Mouse (Mus musculus): ENCODE data around the gene Tmem222.

The Tmem222 gene

DNA sequence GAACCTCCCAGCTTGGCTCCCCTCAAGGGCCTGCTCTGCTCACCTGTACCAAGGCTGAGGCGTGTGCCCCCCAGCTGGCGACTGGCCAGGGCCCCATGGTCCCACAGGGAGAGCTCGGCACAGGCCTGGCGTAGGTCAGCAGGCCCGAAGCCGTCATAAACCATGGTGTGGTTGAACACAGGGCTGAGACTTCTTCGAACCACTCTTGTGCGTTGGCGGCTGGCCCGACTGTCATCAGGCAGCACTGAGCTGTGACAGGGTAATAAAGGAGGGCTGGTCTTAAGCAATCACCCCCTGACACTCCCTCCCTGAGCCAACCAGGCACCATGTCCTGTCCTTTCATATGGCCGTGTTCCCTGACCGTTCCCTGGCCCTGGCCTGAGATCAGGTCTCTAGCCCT lies 24.2 kb downstream of the Tmem222 start:
- in situ Hi-C loops (cut with MboI, MseI) = no loop called here

DNA sequence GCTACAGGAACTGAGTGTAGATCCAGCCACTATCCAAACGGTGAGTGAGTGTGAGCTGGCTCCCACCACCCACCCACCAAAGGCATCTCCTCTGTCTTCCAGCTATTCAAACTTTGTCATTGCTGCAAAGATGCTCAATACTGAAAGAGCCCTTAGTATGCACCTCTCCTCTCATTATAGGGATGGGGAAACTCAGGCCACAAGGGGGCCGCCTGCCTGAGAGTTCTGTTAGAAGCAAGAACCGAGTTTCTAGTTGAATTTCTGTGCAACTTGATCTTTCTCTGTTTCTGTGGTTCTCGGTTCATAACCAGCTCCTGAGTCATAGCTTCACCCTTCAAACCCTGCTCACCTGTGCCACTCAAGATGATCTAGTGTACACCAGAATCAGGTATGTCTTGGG lies 25.5 kb downstream of the Tmem222 start:
- in situ Hi-C loops (cut with MboI, MseI) = no loop called here

- in situ Hi-C loops (cut with MboI, MseI) = no loop called here
Observed at GRCm38 (mm10) chr4:133251214-133251613, 26.4 kb downstream of the Tmem222 start.

- in situ Hi-C loops (cut with MboI, MseI) = no loop called here
Observed at GRCm38 (mm10) chr4:133250609-133251008, 27.0 kb downstream of the Tmem222 start.

DNA sequence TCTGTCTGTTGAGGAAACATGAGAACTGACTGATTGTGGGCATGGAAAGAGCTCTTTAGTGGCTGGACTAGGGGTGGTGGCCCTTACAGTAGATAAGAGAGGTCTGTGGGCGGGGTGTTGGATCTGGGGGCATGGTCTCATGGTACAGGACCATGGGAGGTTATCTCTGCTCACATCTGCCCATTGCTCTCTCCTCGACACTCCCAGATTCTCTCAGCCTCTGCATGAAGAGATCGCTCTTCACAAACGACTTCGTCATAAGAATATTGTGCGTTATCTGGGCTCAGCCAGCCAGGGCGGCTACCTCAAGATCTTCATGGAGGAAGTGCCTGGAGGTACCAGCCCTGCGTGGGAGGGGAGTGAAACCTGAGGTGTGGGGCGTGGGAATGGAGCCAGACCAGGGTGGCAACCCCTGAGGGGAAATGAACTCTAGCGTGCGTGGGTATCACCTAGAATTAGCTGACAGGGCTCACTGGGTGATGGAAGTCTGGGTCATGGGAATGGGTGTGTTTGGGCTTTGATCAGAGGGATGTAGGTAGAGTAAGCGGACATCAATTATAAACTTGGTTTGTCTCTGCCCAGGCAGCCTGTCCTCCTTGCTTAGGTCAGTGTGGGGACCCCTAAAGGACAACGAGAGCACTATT lies 29.7 kb downstream of the Tmem222 start:
- in situ Hi-C loops (cut with MboI, MseI) = no loop called here

DNA sequence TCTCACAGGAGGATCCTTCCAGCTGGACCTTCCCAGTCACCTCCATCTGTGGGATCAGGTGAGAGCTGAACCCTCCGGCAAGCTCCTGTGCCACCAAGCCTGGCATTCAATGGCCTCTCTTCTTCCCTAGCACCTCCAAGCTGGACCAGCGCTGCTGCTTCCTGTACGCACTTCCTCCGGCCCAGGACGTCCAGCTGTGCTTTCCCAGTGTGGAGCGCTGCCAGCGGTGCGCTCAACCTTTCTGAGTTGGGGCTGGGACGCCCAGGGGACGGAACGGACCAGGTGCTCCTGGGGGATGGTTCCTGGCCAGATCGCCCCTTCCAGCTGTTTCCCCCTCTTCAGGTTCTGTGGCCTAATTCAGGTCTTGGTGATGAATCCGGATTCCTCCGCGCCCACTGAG lies 30.5 kb downstream of the Tmem222 start:
- in situ Hi-C loops (cut with MboI, MseI) = no loop called here

- in situ Hi-C loops (cut with MboI, MseI) = no loop called here
Observed at GRCm38 (mm10) chr4:133244289-133244688, 33.3 kb downstream of the Tmem222 start.

DNA sequence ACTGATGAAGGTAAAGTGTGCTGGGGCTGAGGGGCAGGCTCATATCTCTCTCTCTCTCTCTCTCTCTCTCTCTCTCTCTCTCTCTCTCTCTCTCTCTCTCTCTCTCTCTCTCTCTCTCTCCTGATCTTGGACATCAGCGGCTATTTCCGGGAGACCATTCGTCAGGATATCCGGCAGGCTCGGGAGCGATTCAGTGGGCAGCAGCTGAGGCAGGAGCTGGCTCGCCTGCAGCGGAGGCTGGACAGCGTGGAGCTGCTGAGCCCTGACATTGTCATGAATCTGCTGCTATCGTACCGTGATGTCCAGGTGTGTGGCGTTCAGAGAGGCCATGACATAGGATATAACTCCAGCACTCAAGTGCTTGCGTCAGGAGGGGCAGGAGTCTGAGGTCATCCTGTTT lies 34.1 kb downstream of the Tmem222 start:
- in situ Hi-C loops (cut with MboI, MseI) = no loop called here

DNA sequence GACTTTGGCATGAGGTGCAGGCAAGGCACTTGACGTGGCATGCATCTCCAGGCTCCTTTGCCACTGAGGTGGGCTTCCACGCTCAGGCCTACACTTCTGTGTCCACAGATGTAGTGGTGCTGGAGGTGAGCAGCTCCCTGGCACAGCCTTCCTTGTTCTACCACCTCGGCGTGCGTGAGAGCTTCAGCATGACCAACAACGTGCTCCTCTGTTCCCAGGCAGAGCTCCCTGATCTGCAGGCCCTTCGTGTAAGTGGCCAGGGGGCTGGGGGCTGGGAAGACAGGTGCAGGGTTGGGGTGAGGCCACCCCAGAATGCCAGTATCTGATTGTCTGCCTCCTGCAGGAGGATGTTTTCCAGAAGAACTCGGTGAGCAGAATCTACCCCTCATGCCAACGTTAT lies 34.9 kb downstream of the Tmem222 start:
- in situ Hi-C loops (cut with MboI, MseI) = no loop called here

GRCm38 (mm10) chr4:133241910-133242309 lies 35.7 kb downstream of the Tmem222 start:
- in situ Hi-C loops (cut with MboI, MseI) = no loop called here

DNA sequence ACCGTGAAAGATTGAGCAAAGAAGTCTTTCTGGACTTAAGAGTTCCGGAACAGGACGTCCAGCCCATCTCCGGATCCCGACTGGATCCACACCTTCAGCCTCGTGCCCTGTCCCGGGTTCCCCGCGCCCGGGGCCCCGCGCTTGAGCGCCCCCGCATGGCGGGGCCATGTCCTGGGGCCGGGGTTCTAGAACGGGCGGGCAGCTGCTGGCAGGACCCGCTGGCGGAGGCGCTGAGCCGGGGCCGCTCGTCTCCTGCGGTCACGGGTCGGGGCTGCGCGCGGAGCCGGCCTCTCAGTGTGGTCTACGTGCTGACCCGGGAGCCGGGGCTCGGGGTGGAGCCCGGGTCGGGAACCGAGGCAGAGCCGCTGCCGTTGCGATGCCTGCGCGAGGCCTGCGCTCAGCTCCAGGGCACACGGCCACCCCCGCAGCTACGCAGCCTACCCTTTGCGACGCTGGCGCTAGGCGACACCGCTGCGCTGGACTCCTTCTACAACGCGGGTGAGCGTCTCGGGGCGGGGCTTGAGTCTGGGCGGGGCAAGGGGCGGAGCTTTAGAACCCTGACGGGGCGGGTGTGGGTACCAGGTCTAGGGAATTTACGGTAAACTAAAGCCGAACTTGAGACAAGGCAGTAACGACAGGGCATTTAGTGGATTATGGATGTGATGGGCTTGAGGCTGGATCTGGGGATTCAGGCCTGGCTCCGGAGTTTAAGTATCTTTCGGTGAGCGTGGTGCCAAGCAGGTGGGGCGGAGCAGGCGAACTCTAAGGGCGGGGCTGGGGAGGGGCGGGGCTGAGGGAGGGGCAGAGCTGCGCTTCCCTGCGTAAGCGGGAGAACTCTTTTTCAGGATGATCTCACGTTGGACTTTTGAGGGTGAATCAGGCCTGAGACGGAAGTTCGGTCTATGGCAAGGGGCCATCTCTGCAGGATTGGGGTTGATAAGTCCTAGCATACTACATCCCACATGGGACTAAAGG lies 36.4 kb downstream of the Tmem222 start:
- in situ Hi-C loops (cut with MboI, MseI) = no loop called here

GRCm38 (mm10) chr4:133240490-133240921 lies 37.1 kb downstream of the Tmem222 start, which contains the start of gene Map3k6:
TSS of gene Map3k6 (plus strand) at chr4:133240818.
- in situ Hi-C loops (cut with MboI, MseI) = no loop called here

- in situ Hi-C loops (cut with MboI, MseI) = no loop called here
Observed at GRCm38 (mm10) chr4:133237911-133238310, 39.7 kb downstream of the Tmem222 start.

GRCm38 (mm10) chr4:133235415-133235814 lies 42.2 kb downstream of the Tmem222 start:
- in situ Hi-C loops (cut with MboI, MseI) = no loop called here

GRCm38 (mm10) chr4:133234771-133235170 lies 42.8 kb downstream of the Tmem222 start:
- in situ Hi-C loops (cut with MboI, MseI) = no loop called here

DNA sequence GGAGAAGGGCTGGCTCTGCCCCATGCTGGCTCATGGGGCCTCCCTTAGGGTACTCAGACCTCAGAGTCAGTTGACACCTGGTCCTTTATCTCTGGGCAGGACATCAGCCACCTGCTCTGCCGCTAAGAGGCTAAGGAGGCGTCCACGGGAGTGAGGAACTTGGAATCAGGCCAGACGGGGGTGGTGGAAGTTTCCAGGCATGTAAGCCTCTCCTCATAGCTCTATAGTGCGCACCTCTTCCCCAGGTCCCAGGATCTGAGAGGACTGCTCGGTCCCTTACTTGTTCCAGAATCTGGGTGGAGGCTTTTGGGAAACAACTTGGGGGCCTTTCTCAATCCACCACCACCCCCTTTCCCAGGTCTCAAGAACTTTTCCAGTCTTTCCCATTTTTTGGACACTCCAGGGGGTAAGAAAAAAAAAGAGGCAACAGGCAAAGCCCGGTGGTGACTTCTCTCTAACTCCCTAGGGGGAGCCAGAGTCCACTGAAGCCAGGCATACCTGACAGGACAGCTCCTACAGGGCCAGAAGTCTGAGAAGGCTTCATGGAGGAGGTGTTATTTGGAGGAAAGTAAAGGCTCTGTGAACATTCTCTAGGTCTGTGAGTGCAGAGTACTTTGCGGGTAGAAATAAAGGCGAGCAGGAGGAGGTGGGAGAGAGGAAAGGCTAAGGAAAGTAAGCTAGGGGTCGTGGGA lies 44.2 kb downstream of the Tmem222 start:
- in situ Hi-C loops (cut with MboI, MseI) = no loop called here

GRCm38 (mm10) chr4:133229582-133229981 lies 48.0 kb downstream of the Tmem222 start:
- in situ Hi-C loops (cut with MboI, MseI) = no loop called here

- in situ Hi-C loops (cut with MboI, MseI) = no loop called here
Observed at GRCm38 (mm10) chr4:133227636-133228035, 50.0 kb downstream of the Tmem222 start.

- in situ Hi-C loops (cut with MboI, MseI) = no loop called here
Observed at GRCm38 (mm10) chr4:133226073-133226472, 51.5 kb downstream of the Tmem222 start.

DNA sequence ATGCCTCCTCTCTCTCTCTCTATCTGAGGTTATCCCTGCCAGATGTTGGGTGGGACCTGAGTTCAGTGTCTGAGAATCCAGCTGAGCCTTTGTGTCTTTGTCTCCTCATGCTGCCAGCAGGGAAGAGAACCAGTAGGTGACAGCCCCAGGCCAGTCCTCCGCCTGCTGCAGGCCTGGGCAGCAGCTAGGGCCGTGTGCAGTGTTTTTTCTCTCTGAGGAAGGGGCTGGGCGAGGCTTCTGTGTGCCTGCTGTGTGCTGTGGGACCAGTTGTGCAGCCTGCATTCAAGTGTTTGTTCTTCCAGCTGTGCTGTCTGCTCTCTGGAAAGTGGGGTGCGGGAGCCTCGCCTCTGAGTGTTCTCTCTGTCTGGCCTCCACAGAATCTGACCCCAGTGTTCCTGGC lies 53.7 kb downstream of the Tmem222 start:
- in situ Hi-C loops (cut with MboI, MseI) = no loop called here

DNA sequence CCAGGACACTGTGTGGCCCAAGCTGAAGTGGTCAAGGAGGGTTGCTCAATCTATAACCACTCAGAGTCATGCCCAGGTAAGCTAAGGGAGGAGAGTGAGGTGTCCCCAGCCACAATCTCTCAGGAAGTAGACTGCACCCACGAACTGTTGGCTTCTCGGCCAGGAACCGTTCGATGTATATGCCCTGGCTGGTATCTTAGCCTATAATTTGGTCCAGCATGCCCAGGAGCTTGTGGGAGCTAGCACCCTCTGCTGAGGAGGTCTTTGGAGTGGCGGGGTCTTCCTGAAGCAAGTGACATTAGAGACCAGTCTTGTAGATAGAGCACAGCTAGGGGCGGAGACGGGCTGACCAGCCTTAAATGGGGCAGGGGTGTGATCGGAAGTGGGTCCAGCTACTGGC lies 55.9 kb downstream of the Tmem222 start:
- in situ Hi-C loops (cut with MboI, MseI) = no loop called here

- in situ Hi-C loops (cut with MboI, MseI) = no loop called here
Observed at GRCm38 (mm10) chr4:133220656-133221055, 56.9 kb downstream of the Tmem222 start.
